Mouse (Mus musculus) stomach, embryonic 16.5 days (tissue): ENCODE data around the gene G3bp2. TPM values are rescaled to one million over a fixed set of nuclear protein-coding genes. Genes with fewer than 3 reads are reported as not detected.
A peak's percentile ranks its signal among the peaks of the same experiment; 100 is the strongest.
"Not testable (repeated sequence)": the region's sequence is repeated elsewhere in the genome, so short reads cannot be mapped to it uniquely, and the experiment has no call there.

Experiments
- ATAC-seq: fragments of 200-750 bp; cut with Nextera tagmentation; 2 replicates; pipeline ENCODE4 v1.8.0; 2017; ENCODE audit warnings: moderate number of reproducible peaks, moderate TSS enrichment; ENCODE audit not compliant: insufficient read depth, low FRiP score
- H3K27ac ChIP-seq: fragments of 300-500 bp; sonication (generic); 2 replicates; pipeline ENCODE4 v1.5.1; 2014; ENCODE audit warnings: low read length
- H3K27me3 ChIP-seq: fragments of 300-500 bp; sonication (generic); 2 replicates; pipeline ENCODE4 v1.6.1; 2014; ENCODE audit warnings: low read length, control low read depth, mixed read lengths; ENCODE audit not compliant: control insufficient read depth, insufficient read depth
- H3K36me3 ChIP-seq: fragments of 300-500 bp; sonication (generic); 2 replicates; pipeline ENCODE4 v1.6.1; 2014; ENCODE audit warnings: low read length; ENCODE audit not compliant: control insufficient read depth, insufficient read depth
- H3K4me1 ChIP-seq: fragments of 300-500 bp; sonication (generic); 2 replicates; pipeline ENCODE4 v1.6.1; 2014; ENCODE audit warnings: low read length, control low read depth, mixed read lengths; ENCODE audit not compliant: control insufficient read depth, insufficient read depth
- H3K4me2 ChIP-seq: fragments of 300-500 bp; sonication (generic); 2 replicates; pipeline ENCODE4 v1.6.1; 2014; ENCODE audit warnings: low read depth, low read length, mixed read lengths
- H3K4me3 ChIP-seq: fragments of 300-500 bp; sonication (generic); replicated peaks from 2 replicates; pipeline ENCODE4 v1.5.1; 2014; ENCODE audit warnings: mild to moderate bottlenecking, low read length
- H3K9ac ChIP-seq: fragments of 300-500 bp; sonication (generic); 2 replicates; pipeline ENCODE4 v1.6.1; 2014; ENCODE audit warnings: low read length
- H3K9me3 ChIP-seq: fragments of 300-500 bp; sonication (generic); replicated peaks from 2 replicates; pipeline ENCODE4 v1.6.1; 2016; ENCODE audit warnings: low read length, control low read depth; ENCODE audit not compliant: control insufficient read depth
- WGBS: fragments of 180-500 bp; shearing (Covaris S2); extraction: QIAGEN DNeasy Blood & Tissue Kit; methylation state at CpG from one replicate; pipeline ENCODE4 v1.1.7; 2014; 5-methylcytosine and 5-hydroxymethylcytosine counted together
- polyA plus RNA-seq: library from polyadenylated mRNA; unstranded; fragments of >200 nt; fragmentation: Nextera tagmentation; extraction: Ambion mirVana; gene quantifications from 2 replicates; pipeline ENCODE4 v1.2.1, GENCODE M21; 2015

G3bp2 gene
- polyA plus RNA-seq: 141 and 146 TPM in 2 replicates

- peak within 1 kb of the TSS; percentile 98 for H3K27ac ChIP-seq
- H3K4me2 ChIP-seq: peak within 1 kb of the TSS; percentile 68
- under 1% methylated on average over 65 of the region's 65 CpGs for WGBS
- peak; percentile 98 for ATAC-seq
- H3K4me1 ChIP-seq: peaks cover 17% of the 10 kb centered on the region
- H3K36me3 ChIP-seq: no peaks in the 10 kb centered on the region
- no peaks in the 10 kb centered on the region for H3K27me3 ChIP-seq
- peak within 1 kb of the TSS; percentile 98 for H3K9ac ChIP-seq
- peak within 1 kb of the TSS; percentile 96 for H3K4me3 ChIP-seq
- H3K9me3 ChIP-seq: no peaks in the 10 kb centered on the region
These were observed at the start of gene G3bp2 for GRCm38 (mm10) chr5:92083417-92084038. TSS of gene G3bp2 (minus strand) at chr5:92083719.

- 60% methylated on average over 4 of the region's 4 CpGs for WGBS
- not testable (repeated sequence) for H3K9me3 ChIP-seq, H3K27me3 ChIP-seq, H3K36me3 ChIP-seq, H3K27ac ChIP-seq, H3K9ac ChIP-seq, H3K4me3 ChIP-seq, H3K4me1 ChIP-seq, H3K4me2 ChIP-seq, ATAC-seq
These were observed 49.5 kb upstream of the G3bp2 start for GRCm38 (mm10) chr5:92133006-92133405.

- 91% methylated on average over 4 of the region's 4 CpGs for WGBS
These were observed 48.6 kb upstream of the G3bp2 start for GRCm38 (mm10) chr5:92132127-92132526.

GRCm38 (mm10) chr5:92130040-92130682 is 46.6 kb upstream of the G3bp2 start:
- no peak overlapping the region for H3K4me3 ChIP-seq
- H3K36me3 ChIP-seq: no peaks in the 10 kb centered on the region
- H3K4me2 ChIP-seq: no peak overlapping the region
- no peak overlapping the region for H3K27ac ChIP-seq
- no peaks in the 10 kb centered on the region for H3K27me3 ChIP-seq
- H3K9ac ChIP-seq: no peak overlapping the region
- H3K9me3 ChIP-seq: no peaks in the 10 kb centered on the region
- 88% methylated on average over 6 of the region's 6 CpGs for WGBS
- ATAC-seq: no peak
- H3K4me1 ChIP-seq: peaks cover 10% of the 10 kb centered on the region

More at GRCm38 (mm10) chr5:92132127-92132526, 48.6 kb upstream of the G3bp2 start:
- Histone ChIP-seq H3K36me3 (no peaks in the 10 kb centered on the region), H3K9me3 (no peaks in the 10 kb centered on the region), H3K4me1 (peaks cover 12% of the 10 kb centered on the region), H3K27me3 (no peaks in the 10 kb centered on the region), H3K9ac (no peak overlapping the region), H3K27ac (no peak overlapping the region), H3K4me3 (no peak overlapping the region), H3K4me2 (no peak overlapping the region)
- ATAC-seq: no peak

- Histone ChIP-seq H3K4me1 (peaks cover 10% of the 10 kb centered on the region), H3K27me3 (no peaks in the 10 kb centered on the region), H3K36me3 (no peaks in the 10 kb centered on the region), H3K9me3 (no peaks in the 10 kb centered on the region), H3K4me3 (no peak overlapping the region), H3K9ac (no peak overlapping the region), H3K4me2 (no peak overlapping the region), H3K27ac (peak overlapping the region; percentile 23; the same call in 1 of the 2 replicates)
- no peak for ATAC-seq
- WGBS: 80% methylated on average over 1 of the region's 1 CpGs
These were observed 45.8 kb upstream of the G3bp2 start for GRCm38 (mm10) chr5:92129321-92129768.

GRCm38 (mm10) chr5:92128570-92128969 is 45.1 kb upstream of the G3bp2 start:
- Histone ChIP-seq H3K9me3 (no peaks in the 10 kb centered on the region), H3K4me3 (no peak overlapping the region), H3K36me3 (no peaks in the 10 kb centered on the region), H3K4me1 (peaks cover 10% of the 10 kb centered on the region), H3K27ac (no peak overlapping the region), H3K9ac (no peak overlapping the region), H3K4me2 (no peak overlapping the region), H3K27me3 (no peaks in the 10 kb centered on the region)
- ATAC-seq: peak; percentile 72
- WGBS: 22% methylated on average over 8 of the region's 8 CpGs

GRCm38 (mm10) chr5:92127751-92128150 is 44.2 kb upstream of the G3bp2 start:
- H3K9me3 ChIP-seq: no peaks in the 10 kb centered on the region
- no peaks in the 10 kb centered on the region for H3K27me3 ChIP-seq
- no peaks in the 10 kb centered on the region for H3K36me3 ChIP-seq
- no peak for ATAC-seq
- H3K4me1 ChIP-seq: peaks cover 10% of the 10 kb centered on the region
- 61% methylated on average over 10 of the region's 10 CpGs for WGBS
- no peak overlapping the region for H3K4me3 ChIP-seq
- H3K9ac ChIP-seq: peak overlapping the region; percentile 36; the same call in 1 of the 2 replicates
- peak overlapping the region; percentile 72 for H3K27ac ChIP-seq
- peak overlapping the region; percentile 27; the same call in 1 of the 2 replicates for H3K4me2 ChIP-seq

GRCm38 (mm10) chr5:92127141-92127625 is 43.7 kb upstream of the G3bp2 start:
- ATAC-seq: peak; percentile 64
- no peaks in the 10 kb centered on the region for H3K36me3 ChIP-seq
- H3K9me3 ChIP-seq: no peaks in the 10 kb centered on the region
- no peaks in the 10 kb centered on the region for H3K27me3 ChIP-seq
- peak overlapping the region; percentile 27 for H3K4me2 ChIP-seq
- WGBS: 39% methylated on average over 9 of the region's 9 CpGs
- peak overlapping the region; percentile 72 for H3K27ac ChIP-seq
- H3K9ac ChIP-seq: peak overlapping the region; percentile 36; the same call in 1 of the 2 replicates
- H3K4me3 ChIP-seq: no peak overlapping the region
- peaks cover 10% of the 10 kb centered on the region for H3K4me1 ChIP-seq

GRCm38 (mm10) chr5:92125446-92125845 is 41.9 kb upstream of the G3bp2 start:
- Histone ChIP-seq H3K36me3 (no peaks in the 10 kb centered on the region), H3K27me3 (no peaks in the 10 kb centered on the region), H3K9me3 (no peaks in the 10 kb centered on the region), H3K4me1 (peaks cover 10% of the 10 kb centered on the region), H3K4me2 (no peak overlapping the region), H3K9ac (no peak overlapping the region), H3K27ac (no peak overlapping the region), H3K4me3 (no peak overlapping the region)
- 91% methylated on average over 3 of the region's 3 CpGs for WGBS
- no peak for ATAC-seq
